Mouse (Mus musculus): ENCODE measurements around the gene Snta1.
A peak's percentile ranks its signal among the peaks of the same experiment; 100 is the strongest.
"Not testable (repeated sequence)": the region's sequence is repeated elsewhere in the genome, so short reads cannot be mapped to it uniquely, and the experiment has no call there.

Gene Snta1

GRCm38 (mm10) chr2:154372151-154372829 lies 35.6 kb downstream of the Snta1 start:
- peak; percentile 88 for DNase-seq

GRCm38 (mm10) chr2:154367510-154367909 lies 40.4 kb downstream of the Snta1 start:
- DNase-seq: no peak

DNA sequence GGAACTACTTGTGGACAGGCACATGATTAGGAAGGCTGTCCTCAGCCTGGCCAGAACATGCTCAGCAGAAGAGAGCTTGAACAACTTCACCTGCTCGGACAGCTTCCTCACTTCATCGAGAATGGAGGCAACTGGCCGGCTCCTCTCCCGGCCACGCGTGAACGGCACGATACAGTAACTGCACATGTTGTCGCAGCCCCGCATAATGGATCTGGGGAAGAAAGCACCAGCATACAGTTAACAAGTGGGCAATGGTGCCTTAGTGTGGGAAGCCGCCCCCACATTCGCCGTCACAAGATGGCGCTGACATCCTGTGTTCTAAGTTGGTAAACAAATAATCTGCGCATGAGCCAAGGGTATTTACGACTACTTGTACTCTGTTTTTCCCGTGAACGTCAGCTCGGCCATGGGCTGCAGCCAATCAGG lies 53.9 kb downstream of the Snta1 start:
- DNase-seq: not testable (repeated sequence)

DNA sequence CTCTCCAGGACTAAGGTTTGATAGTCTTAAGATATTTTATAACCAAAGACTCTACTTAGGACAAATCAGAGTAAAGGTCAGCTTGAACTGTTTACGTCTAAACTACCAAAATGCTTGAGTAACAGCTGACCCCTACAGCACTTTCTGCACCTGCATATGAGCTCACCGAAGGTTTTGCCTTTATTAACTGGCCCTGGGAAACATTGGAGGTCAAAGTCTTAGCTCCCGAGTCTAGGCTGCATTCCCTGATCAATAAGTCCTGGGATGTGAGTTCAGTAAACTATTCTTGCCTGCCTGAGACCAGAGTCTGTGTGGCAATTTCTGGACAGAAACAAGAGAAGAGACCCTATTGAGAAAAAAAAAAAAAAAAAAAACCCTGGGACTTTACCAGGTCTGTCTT lies 59.7 kb downstream of the Snta1 start:
- no peak for DNase-seq

DNA sequence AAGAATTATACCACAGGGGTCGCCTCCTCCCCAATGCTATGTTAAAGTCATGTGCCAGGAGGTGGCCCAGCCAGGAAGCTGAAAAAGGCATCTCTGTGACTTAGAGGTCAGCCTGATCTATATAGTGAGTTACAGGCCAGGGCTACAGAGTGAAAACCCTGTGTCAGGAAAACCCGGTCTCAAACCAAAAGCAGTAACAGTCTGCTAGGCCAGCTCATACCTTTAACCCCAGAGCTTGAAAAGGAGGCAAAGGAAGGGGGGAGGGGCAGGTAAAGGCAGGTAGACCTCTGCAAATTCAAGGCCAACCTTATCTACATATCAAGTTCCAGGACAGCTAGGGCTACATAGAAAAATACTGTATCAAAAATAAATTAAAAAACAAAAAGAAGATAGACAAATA lies 68.5 kb downstream of the Snta1 start:
- no peak for DNase-seq

DNA sequence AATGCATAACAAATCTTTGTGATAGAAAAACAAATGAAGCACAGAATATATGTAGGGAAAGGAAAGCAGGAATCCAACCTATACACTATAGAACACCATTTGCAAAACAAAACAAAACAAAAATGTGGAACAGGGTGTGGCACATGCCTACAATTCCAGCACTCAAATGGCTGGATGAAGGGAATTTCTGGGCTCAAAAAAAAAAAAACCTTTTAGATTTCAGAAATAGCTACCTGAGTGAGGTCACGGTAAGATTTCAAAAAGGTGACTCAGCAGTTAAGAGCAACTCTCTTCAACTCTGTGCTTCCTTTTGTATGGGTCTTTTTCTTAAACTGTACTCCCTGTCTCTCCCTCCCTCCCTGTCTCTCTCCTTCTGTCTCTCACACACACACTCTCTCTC lies 69.7 kb downstream of the Snta1 start:
- DNase-seq: no peak

DNA sequence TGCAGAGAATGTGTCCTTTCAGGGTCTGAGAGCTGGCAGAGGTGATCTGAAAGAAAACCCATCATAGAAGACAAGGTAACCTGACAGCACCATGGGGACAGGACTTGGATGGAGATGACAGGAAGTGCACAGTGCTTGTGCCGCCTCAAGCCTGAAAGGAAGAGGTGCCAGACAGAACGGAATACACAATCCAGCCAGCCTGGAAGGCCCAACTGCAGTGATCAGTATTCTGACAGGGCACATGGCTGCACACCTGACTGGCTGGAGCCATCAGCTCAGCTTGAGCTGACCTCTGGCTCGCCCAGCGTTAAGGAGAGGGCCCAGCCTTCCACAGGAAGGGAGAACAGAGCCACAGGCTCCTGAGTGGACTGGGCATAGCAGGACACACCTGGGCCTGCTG lies 72.3 kb downstream of the Snta1 start:
- DNase-seq: no peak

- DNase-seq: no peak
These were observed 81.0 kb downstream of the Snta1 start for GRCm38 (mm10) chr2:154326852-154327251.

Measured in right cerebral cortex, postnatal 4 days (tissue).